Mouse (Mus musculus) limb, embryonic 14.5 days (tissue): ENCODE results near the gene Atxn10. TPM values are rescaled to one million over a fixed set of nuclear protein-coding genes. Genes with fewer than 3 reads are reported as not detected.

Experiments used
- ATAC-seq: fragments of 200-750 bp; cut with Nextera tagmentation; 2 replicates; pipeline ENCODE4 v1.8.0; 2017; ENCODE audit warnings: low read depth, moderate number of reproducible peaks, moderate TSS enrichment; ENCODE audit not compliant: low FRiP score
- DNase-seq: peaks from one replicate; pipeline ENCODE4 v3.0.0-alpha.2; 2015; ENCODE audit warnings: low spot score
- H3K27ac ChIP-seq: fragments of 300-500 bp; sonication (generic); replicated peaks from 2 replicates; pipeline ENCODE4 v1.5.1; 2014; ENCODE audit warnings: low read depth, mild to moderate bottlenecking, low read length, moderate library complexity, mixed read lengths
- H3K27me3 ChIP-seq: fragments of 300-500 bp; sonication (generic); 2 replicates; pipeline ENCODE4 v1.6.1; 2014; ENCODE audit warnings: low read length, mixed read lengths; ENCODE audit not compliant: control insufficient read depth, insufficient read depth
- H3K36me3 ChIP-seq: fragments of 300-500 bp; sonication (generic); 2 replicates; pipeline ENCODE4 v1.6.1; 2014; ENCODE audit warnings: mild to moderate bottlenecking, low read length, moderate library complexity, mixed read lengths; ENCODE audit not compliant: control insufficient read depth, insufficient read depth
- H3K4me1 ChIP-seq: fragments of 300-500 bp; sonication (generic); 2 replicates; pipeline ENCODE4 v1.6.1; 2014; ENCODE audit warnings: antibody characterized with exemption, low read length, mixed read lengths; ENCODE audit not compliant: control insufficient read depth, insufficient read depth
- H3K4me2 ChIP-seq: fragments of 300-500 bp; sonication (generic); replicated peaks from 2 replicates; pipeline ENCODE4 v1.6.1; 2014; ENCODE audit warnings: low read depth, mild to moderate bottlenecking, low read length, moderate library complexity; ENCODE audit not compliant: severe bottlenecking
- H3K4me3 ChIP-seq: fragments of 300-500 bp; sonication (generic); replicated peaks from 2 replicates; pipeline ENCODE4 v1.5.1; 2014; ENCODE audit warnings: low read length
- H3K9ac ChIP-seq: fragments of 300-500 bp; sonication (generic); 2 replicates; pipeline ENCODE4 v1.6.1; 2014; ENCODE audit warnings: mild to moderate bottlenecking, low read depth, low read length, moderate library complexity; ENCODE audit not compliant: severe bottlenecking
- H3K9me3 ChIP-seq: fragments of 300-500 bp; sonication (generic); 2 replicates; pipeline ENCODE4 v1.6.1; 2016; ENCODE audit warnings: low read length; ENCODE audit not compliant: control insufficient read depth
- POLR2A ChIP-seq: fragments of 200-500 bp; IDR thresholded peaks from 2 replicates; pipeline ENCODE4 v1.8.0; 2012; ENCODE audit warnings: inconsistent platforms, mild to moderate bottlenecking, moderate library complexity, borderline replicate concordance; ENCODE audit not compliant: insufficient read depth, insufficient read length; ENCODE audit errors: extremely low read depth
- WGBS: fragments of 180-500 bp; shearing (Covaris S2); extraction: QIAGEN DNeasy Blood & Tissue Kit; methylation state at CpG from one replicate; pipeline ENCODE4 v1.1.7; 2014; 5-methylcytosine and 5-hydroxymethylcytosine counted together
- polyA plus RNA-seq, 2 experiments: library from polyadenylated mRNA; depleted of rRNA in 1 of 2; stranded (reverse) in 1 of 2; unstranded in 1 of 2; fragments of >200 nt; fragmentation: Nextera tagmentation in 1 of 2; extraction: Ambion mirVana in 1 of 2; gene quantifications; 2 replicates each; pipeline versions ENCODE4 v1.2.1 to v1.2.3; 2012 to 2014

The Atxn10 gene
- polyA plus RNA-seq, 2 experiments = 187 to 300 TPM

DNA sequence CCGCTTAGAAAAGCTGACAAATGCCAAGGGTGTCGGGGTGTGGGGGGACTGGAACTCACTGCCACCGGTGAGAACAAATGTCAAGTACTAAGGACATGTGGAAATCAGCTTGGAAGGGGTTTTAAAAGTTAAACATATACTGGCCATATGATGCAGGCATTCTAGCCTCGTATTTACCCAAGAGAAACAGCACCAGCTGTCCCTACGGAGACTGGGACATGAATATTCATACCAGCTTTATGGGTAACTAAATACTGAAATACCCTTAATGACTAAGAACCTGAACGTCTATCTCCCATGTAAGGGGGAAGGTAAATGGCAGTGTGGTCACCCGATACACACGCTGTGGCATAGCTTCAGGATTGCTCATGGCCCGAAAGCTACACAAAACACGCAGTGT, 152.9 kb downstream of the Atxn10 start:
- no peak for TF ChIP-seq POLR2A
- Histone ChIP-seq H3K4me1 (no peaks in the 10 kb centered on the region), H3K9ac (no peak overlapping the region), H3K27me3 (no peaks in the 10 kb centered on the region), H3K36me3 (no peaks in the 10 kb centered on the region), H3K27ac (no peak overlapping the region), H3K9me3 (no peaks in the 10 kb centered on the region), H3K4me2 (no peak overlapping the region), H3K4me3 (no peak overlapping the region)
- DNase-seq = no peak
- no peak for ATAC-seq
- 75% methylated on average over 10 of the region's 10 CpGs for WGBS

DNA sequence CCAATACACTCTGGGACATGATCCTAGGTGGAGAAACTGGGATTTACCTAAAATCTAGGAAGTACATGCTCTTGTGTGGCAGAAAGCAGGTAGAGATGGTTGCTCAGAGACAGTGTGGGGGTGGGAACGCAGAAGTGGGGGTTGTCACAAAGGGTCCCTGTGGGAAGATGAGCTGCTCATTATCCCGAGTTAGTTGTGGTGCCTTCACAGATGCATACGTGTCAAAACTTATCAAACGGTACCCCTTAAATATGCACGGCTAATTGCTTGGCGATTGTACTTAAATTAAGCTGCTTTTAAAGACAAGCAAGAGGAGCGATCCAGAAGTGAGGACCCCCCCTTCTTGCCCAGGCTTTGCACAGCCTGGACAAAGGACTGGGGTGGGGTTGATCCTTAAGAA, 153.7 kb downstream of the Atxn10 start:
- Histone ChIP-seq H3K4me2 (no peak overlapping the region), H3K4me3 (no peak overlapping the region), H3K36me3 (no peaks in the 10 kb centered on the region), H3K9me3 (no peaks in the 10 kb centered on the region), H3K27ac (no peak overlapping the region), H3K4me1 (no peaks in the 10 kb centered on the region), H3K27me3 (no peaks in the 10 kb centered on the region), H3K9ac (no peak overlapping the region)
- no peak for ATAC-seq
- DNase-seq = no peak
- no peak for TF ChIP-seq POLR2A
- WGBS = 74% methylated on average over 7 of the region's 7 CpGs

DNA sequence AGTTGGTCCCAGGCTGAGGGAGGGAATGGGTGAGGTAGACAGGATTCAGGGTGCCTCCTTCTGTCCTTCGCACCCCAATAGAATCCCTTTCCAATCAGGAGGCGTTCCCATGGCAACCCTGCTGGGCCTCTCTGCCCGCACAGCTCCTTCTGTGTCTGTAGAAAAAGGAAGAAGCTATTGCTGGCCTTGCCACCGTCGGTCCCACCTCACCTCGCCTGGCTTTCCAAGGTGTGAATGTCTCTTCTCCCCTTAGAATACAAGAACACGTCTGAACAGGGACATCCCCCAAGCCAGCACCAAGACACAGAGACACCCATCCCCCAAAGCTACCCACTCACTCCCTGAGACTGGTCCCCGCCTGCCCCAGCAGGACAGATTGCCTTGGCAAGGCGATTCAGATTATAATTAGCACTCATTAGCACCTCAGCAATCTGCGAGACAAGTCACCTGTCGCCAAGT, 158.1 kb downstream of the Atxn10 start:
- Histone ChIP-seq H3K9me3 (no peaks in the 10 kb centered on the region), H3K27ac (no peak overlapping the region), H3K4me1 (no peaks in the 10 kb centered on the region), H3K4me2 (no peak overlapping the region), H3K36me3 (no peaks in the 10 kb centered on the region), H3K4me3 (no peak overlapping the region), H3K9ac (no peak overlapping the region), H3K27me3 (no peaks in the 10 kb centered on the region)
- 8% methylated on average over 11 of the region's 11 CpGs for WGBS
- TF ChIP-seq POLR2A = no peak
- no peak for ATAC-seq
- DNase-seq = no peak

DNA sequence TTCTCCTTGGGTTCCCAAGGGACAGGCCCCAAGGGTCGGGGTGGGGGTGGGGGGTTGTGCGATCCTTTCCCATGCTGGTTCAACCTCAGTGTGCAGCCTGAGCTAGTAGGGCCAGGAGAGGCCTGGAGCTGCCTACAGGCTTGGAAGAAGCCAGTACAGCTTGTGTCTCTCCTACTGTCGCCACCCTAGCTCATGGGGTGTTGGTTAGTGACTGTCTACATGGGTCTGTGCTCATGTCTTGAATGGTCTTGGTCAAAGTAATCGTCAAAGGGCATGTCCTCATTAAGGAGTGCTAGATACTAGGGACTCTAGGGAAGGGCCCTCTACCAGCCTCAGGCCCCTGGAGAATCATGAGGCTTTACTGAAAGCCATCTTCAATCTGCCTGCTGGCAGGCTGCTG, 161.5 kb downstream of the Atxn10 start:
- H3K27ac ChIP-seq = no peak overlapping the region
- H3K27me3 ChIP-seq = no peaks in the 10 kb centered on the region
- H3K9me3 ChIP-seq = no peaks in the 10 kb centered on the region
- TF ChIP-seq POLR2A = no peak
- ATAC-seq = no peak
- H3K36me3 ChIP-seq = no peaks in the 10 kb centered on the region
- no peak overlapping the region for H3K4me3 ChIP-seq
- 90% methylated on average over 4 of the region's 4 CpGs for WGBS
- H3K9ac ChIP-seq = no peak overlapping the region
- no peaks in the 10 kb centered on the region for H3K4me1 ChIP-seq
- no peak for DNase-seq
- no peak overlapping the region for H3K4me2 ChIP-seq

DNA sequence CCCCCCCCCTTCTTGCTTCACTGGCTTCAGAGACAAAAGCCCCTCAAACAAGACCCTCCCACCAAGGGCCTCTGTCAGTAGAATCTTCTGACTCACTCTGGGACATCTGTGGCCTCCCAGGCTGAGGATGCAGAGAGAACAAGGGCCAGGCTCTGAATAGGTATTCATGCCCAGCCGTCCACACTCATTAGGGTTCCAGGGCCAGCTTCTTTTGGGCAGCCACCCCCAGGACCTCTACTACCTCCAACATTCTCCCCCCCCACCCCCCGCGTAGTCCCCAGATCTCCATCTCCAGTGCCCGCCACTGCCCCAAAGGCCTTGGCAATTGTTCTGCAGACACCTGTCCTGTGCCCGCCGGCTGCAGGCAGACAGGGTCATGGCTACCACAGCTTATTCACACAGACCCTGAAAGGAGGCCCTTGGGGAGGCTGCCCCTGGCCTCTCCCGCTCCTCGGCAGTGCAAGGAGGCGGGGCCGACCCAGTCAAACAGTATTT, 162.0 kb downstream of the Atxn10 start:
- Histone ChIP-seq H3K9me3 (no peaks in the 10 kb centered on the region), H3K4me3 (no peak overlapping the region), H3K4me1 (no peaks in the 10 kb centered on the region), H3K9ac (no peak overlapping the region), H3K4me2 (no peak overlapping the region), H3K27ac (no peak overlapping the region), H3K27me3 (no peaks in the 10 kb centered on the region), H3K36me3 (no peaks in the 10 kb centered on the region)
- WGBS = 59% methylated on average over 10 of the region's 10 CpGs
- no peak for TF ChIP-seq POLR2A
- ATAC-seq (no peak), DNase-seq (no peak)

DNA sequence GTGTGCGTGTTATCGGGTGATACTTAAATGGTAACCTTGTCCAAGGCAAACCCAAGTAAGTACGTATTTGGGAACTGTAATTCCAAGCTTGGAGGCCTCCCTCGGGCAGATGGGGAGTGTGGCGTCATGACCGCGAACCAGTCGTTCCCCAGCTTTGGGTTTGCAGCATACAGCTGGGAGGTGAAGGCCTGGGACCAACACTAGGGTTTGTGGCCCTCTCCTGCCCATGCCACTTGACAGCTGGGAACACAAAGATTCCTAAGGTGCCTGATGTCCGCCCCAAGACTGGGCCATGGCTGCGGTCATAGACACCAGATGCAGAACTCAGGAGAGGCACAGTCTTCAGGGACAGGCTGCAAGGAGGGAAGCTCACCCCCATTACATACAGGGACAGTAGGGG, 164.2 kb downstream of the Atxn10 start:
- no peaks in the 10 kb centered on the region; the same call in 1 of the 2 replicates for H3K4me1 ChIP-seq
- 83% methylated on average over 10 of the region's 10 CpGs for WGBS
- H3K27me3 ChIP-seq = no peaks in the 10 kb centered on the region
- H3K36me3 ChIP-seq = no peaks in the 10 kb centered on the region
- no peak overlapping the region for H3K27ac ChIP-seq
- H3K9me3 ChIP-seq = no peaks in the 10 kb centered on the region
- ATAC-seq (no peak), DNase-seq (no peak)
- no peak for TF ChIP-seq POLR2A
- H3K9ac ChIP-seq = no peak overlapping the region
- H3K4me2 ChIP-seq = no peak overlapping the region
- no peak overlapping the region for H3K4me3 ChIP-seq
